Mouse (Mus musculus): Measurements from ENCODE around the gene Med7. TPM values are rescaled to one million over a fixed set of nuclear protein-coding genes. Genes with fewer than 3 reads are reported as not detected.

Gene Med7
- total RNA-seq, 2 experiments from 2014 or later: 14.7 to 15.4 TPM

DNA sequence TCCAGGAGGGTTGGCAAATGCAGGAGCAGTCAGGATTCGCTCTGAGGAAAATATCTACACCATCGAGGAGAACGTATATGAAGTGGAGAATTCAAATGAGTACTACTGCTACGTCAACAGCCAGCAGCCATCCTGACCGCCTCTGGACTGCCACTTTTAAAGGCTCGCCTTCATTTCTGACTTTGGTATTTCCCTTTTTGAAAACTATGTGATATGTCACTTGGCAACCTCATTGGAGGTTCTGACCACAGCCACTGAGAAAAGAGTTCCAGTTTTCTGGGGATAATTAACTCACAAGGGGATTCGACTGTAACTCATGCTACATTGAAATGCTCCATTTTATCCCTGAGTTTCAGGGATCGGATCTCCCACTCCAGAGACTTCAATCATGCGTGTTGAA, 42.6 kb downstream of the Med7 start:
- intact Hi-C loops (cut with DNase I): no loop called here
- DNase-seq: no peak

DNA sequence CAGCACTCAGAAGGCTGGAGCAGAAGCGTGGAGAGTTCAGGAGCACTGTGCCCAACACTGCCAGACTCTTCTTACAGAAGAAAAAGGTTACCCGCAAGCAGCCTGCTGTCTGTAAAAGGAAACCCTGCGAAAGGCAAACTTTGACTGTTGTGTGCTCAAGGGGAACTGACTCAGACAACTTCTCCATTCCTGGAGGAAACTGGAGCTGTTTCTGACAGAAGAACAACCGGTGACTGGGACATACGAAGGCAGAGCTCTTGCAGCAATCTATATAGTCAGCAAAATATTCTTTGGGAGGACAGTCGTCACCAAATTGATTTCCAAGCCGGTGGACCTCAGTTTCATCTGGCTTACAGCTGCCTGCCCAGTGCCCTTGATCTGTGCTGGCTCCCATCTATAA, 43.8 kb downstream of the Med7 start:
- DNase-seq: no peak
- intact Hi-C loops (cut with DNase I): no loop called here

DNA sequence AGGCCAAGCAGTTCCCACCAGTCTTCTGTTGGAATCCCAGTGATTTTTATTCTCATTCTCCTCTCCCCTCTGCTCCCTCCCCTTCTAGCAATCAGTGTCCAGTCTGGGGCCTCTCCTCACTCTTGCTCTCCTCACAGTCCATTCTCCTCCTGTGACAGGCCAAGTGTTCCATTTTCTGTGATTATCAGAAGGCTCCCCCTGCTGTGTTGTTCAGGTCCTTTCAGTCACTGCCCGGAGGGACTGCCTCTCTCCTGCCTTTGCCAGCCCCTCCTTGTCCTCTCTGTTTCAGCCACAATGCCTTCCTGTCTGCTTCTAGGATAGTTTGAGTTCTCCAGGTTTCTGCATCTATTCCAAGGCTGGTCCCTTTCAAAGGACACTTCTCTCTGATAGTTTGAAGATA, 51.5 kb downstream of the Med7 start:
- intact Hi-C loops (cut with DNase I): no loop called here
- no peak for DNase-seq

DNA sequence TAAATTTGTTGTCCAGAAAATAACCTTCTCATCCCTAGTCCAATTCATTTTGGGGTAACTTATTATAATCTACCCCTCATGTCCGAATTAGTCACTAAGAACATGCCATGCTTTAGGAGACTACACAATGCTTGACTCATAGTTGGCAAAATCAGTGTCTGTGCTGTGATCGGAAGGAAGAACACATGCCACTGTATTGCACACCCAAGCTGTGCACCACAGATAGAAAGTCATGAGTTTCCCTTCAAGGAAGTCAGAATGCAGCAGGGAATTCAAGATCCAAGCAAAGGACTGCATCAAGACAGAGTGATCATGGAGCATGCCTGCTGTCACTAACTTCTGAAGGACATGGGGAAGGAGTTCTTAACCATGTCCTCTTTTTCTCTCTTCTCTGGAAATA, 51.9 kb downstream of the Med7 start:
- intact Hi-C loops (cut with DNase I): no loop called here
- DNase-seq: no peak

Other genes with a start within 250 kb of the Med7 start
- gene Fndc9, start 201.4 kb upstream of the Med7 start, total RNA-seq (2021): not detected
- 10 to 100 TPM; 61.9 to 65.1 TPM for gene Cyfip2, start 124.1 kb upstream of the Med7 start, total RNA-seq (2021)
- under 1 TPM; 0.16 to 0.31 TPM for gene Itk, start 47.4 kb upstream of the Med7 start, total RNA-seq (2021)
- not detected for gene Fam71b, start 40.4 kb upstream of the Med7 start, total RNA-seq (2021)
- under 1 TPM; 0.28 to 0.57 TPM for gene Havcr2, start 18.0 kb downstream of the Med7 start, total RNA-seq (2021)
- gene Gm12169, start 87.3 kb downstream of the Med7 start, total RNA-seq (2021): not detected
- gene BC053393, start 134.6 kb downstream of the Med7 start, total RNA-seq (2021): not detected
- gene Dppa1, start 192.3 kb downstream of the Med7 start, total RNA-seq (2021): not detected

All from heart, postnatal 36 days (tissue).